Mouse (Mus musculus) brain, adult 10 weeks (tissue): Measurements from ENCODE around the gene Prss48. TPM values are rescaled to one million over a fixed set of nuclear protein-coding genes. Genes with fewer than 3 reads are reported as not detected.

Source experiments
- polyA plus RNA-seq: library from polyadenylated mRNA; stranded (reverse); fragments of 350-450 nt; fragmentation: Illumina TruSeq; extraction: RNeasy Lipid Tissue Mini Kit (QIAGEN cat#74804); gene quantifications from one replicate; pipeline ENCODE4 v1.2.3, GENCODE M21; 2015; ENCODE audit warnings: low read depth, low replicate concordance

Gene Prss48
- not detected for polyA plus RNA-seq

DNA sequence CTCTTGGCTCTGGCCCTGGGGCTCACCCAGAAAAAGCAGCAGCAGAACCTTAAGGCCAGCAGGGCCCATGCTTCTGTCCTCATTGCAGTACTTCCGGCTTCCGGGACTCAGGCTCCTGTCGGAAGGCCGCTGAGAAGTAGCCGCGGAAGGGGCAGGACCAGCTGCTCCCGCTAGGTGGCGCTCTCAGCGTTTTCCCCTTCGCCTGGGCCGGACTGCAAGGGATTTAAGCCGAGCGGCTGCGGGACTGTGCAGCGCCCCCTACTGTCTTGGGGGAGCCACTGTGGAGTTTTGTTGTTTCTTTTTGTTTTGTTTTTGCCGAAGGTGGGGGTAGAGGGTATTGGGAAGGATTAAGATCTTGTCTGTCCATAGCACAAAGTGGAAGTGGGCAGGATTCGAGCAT lies at the start of gene Prss48:
Prss48 (minus strand) TSS at position 69 of the 400 bp plus-strand sequence.

DNA sequence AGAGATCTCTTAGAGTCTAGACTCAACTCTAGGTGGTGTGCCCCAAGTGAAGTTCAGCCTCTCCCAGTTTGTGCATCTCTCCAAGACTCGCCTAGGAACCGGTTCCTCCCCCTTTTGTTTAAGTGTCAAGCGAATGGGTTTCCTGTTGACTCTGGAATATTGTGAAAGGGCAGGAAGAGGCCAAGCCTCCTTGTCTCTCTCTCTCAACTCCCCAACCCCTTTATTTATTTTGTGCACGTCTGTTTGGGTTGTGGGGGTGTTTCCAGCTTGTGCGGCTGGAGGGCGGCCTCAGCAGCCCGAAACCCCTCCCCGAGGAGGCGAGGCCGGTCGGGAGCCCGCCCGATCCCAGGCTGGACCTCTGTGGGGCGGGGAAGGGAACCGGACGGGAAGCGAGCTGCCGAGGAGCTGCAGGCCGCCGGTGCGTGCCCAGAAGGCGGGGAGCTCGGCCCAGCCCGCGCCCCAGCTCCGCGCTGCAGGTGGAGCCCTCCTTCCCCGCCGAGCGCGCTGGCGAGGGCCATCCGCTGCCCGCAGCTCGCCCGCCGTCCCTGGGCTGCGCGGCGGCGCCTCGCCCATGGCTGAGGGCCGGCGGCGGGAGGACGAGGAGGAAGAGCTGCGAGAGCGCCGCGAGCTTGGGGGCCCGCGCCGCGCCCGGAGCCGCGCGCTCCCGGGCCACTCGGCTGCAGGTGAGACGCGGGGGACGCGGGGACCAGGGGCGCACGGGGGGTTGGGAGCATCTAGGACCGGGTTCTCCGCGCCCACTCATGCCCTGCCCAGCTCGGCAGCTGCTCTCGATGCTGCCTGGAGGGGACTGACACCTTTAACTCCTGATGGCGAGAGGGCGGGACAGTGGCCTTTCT lies 31.3 kb downstream of the Prss48 start, which contains the start of gene Sh3d19:
Sh3d19 (plus strand) TSS at position 368 of the 857 bp plus-strand sequence.

Other genes starting within 250 kb of the Prss48 start
- 2.2 TPM for gene Fam160a1, start 185.2 kb downstream of the Prss48 start, polyA plus RNA-seq
- gene Glt28d2, start 115.0 kb downstream of the Prss48 start, polyA plus RNA-seq = 0.27 TPM
- not detected for gene Gm37240, start 115.0 kb downstream of the Prss48 start, polyA plus RNA-seq
- 13.5 TPM for gene Sh3d19, start 31.4 kb downstream of the Prss48 start, polyA plus RNA-seq
- 1,090 TPM for gene Rps3a1, start 140.2 kb upstream of the Prss48 start, polyA plus RNA-seq
- gene Lrba, start 222.2 kb upstream of the Prss48 start, polyA plus RNA-seq = 14.6 TPM